Mouse (Mus musculus) R1 (cell line): ENCODE results near the gene Vmn1r143.
"Not testable (repeated sequence)": the region's sequence is repeated elsewhere in the genome, so short reads cannot be mapped to it uniquely, and the experiment has no call there.

Experiments
- DNase-seq: peaks from one replicate; pipeline ENCODE4 v3.0.0-alpha.2; 2018; ENCODE audit warnings: low read depth, low spot score

Gene Vmn1r143

DNA sequence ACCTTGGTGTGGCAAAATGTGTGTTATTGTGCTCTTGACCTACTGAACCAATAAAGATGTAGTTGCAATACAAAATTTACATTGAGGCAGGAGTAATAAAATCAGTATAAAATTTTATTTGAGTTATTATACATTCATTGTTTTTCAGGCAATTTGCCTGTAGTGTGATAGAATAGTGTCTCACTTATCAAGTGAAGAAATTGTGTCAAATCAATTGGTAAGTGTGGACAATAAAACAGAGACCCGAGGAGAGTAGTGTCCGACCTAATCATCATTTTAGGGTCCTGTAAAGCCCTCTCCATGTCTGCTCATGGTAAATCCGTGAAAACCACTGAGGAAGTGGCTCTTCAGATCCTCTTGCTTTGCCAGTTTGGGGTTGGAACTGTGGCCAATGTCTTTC lies at the start of gene Vmn1r143:
Gene Vmn1r143, plus strand, starts transcription at position 301 of the 400 bp plus-strand sequence.
- not testable (repeated sequence) for DNase-seq

DNA sequence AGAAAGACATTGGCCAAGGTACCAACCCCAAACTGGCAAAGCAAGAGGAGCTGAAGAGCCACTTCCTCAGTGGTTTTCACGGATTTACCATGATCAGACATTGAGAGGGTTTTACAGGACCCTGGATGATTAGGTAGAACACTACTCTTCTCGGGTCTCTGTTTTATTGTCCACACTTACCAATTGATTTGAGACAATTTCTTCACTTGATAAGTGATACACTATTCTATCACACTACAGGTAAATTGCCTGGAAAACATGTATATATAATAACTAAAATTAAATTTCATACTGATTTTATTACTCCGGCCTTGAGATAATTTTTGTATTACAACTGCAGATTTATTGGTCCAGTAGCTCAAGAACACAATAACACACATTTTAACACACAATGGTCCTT lies 25.2 kb upstream of the Vmn1r143 start, which contains the start of gene Vmn1r142:
Gene Vmn1r142, minus strand, starts transcription at position 101 of the 400 bp plus-strand sequence.
- not testable (repeated sequence) for DNase-seq

DNA sequence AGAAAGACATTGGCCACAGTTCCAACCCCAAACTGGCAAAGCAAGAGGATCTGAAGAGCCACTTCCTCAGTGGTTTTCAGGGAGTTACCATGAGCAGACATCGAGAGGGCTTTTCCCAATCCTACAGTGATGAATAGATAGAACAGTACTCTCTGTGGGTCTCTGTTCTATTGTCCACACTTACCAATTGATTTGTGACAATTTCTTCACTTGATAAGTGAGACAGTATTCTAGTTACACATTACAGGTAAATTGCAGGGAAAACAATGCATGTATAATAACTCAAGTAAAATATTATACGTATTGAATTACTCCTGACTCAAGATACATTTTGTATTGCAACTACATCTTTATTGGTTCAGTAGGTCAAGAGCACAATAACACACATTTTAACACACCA lies 12.0 kb downstream of the Vmn1r143 start, which contains the start of gene Gm8653:
Gene Gm8653, minus strand, starts transcription at position 101 of the 400 bp plus-strand sequence.
- not testable (repeated sequence) for DNase-seq

DNA sequence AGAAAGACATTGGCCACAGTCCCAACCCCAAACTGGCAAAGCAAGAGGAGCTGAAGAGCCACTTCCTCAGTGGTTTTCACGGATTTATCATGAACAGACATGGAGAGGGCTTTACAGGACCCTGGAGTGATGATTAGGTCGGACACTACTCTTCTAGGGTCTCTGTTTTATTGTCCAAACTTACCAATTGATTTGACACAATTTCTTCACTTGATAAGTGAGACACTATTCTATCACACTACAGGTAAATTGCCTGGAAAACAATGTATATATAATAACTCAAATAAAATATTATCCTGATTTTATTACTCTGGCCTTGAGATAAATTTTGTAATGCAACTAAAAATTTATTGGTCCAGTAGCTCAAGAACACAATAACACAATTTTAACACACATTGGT lies 40.2 kb downstream of the Vmn1r143 start, which contains the start of gene Gm8453:
Gene Gm8453, minus strand, starts transcription at position 101 of the 400 bp plus-strand sequence.
- not testable (repeated sequence) for DNase-seq
